ENCODE assay signal across 15 mouse cellular contexts in genomic region chr4:72914991-72915390, GRCm38 (mm10).
"Had no signal": no experiment of that assay in that cellular context is flagged by ENCODE, and none has a peak within 500 bp of the region (broad histone marks: within the 10 kb centered on the region; RNA-seq: fewer than 3 reads in every experiment).

No protein-coding gene starts in this region.

- H3K4me3 ChIP-seq: left cerebral cortex, adult 2 months; limb, embryonic 10.5 days; liver, embryonic 15.5 days; midbrain, embryonic 13.5 days; neural tube, embryonic 12.5 days had no signal

- DNase-seq: kidney, adult 8-10 months; kidney, postnatal 25 days; lung, adult 2 months; lung, postnatal 36 days; right cerebral cortex, adult 18-20 months; right cerebral cortex, postnatal 25 days; thymus, postnatal 25 days had no signal

- H3K36me3 ChIP-seq: limb, embryonic 10.5 days; liver, embryonic 15.5 days; midbrain, embryonic 13.5 days; neural tube, embryonic 12.5 days had no signal

- H3K27me3 ChIP-seq: liver, embryonic 15.5 days; midbrain, embryonic 13.5 days; neural tube, embryonic 12.5 days had no signal

- H3K9me3 ChIP-seq: limb, embryonic 10.5 days; liver, embryonic 15.5 days; midbrain, embryonic 13.5 days; neural tube, embryonic 12.5 days had no signal

- H3K9ac ChIP-seq: liver, embryonic 15.5 days; midbrain, embryonic 13.5 days; neural tube, embryonic 12.5 days had no signal

- H3K4me2 ChIP-seq: liver, embryonic 11.5 days; liver, embryonic 15.5 days; midbrain, embryonic 13.5 days; neural tube, embryonic 12.5 days had no signal

- H3K4me1 ChIP-seq: limb, embryonic 10.5 days; liver, embryonic 15.5 days; midbrain, embryonic 13.5 days; neural tube, embryonic 12.5 days had no signal

- ATAC-seq: lung, postnatal 0 days; midbrain, embryonic 13.5 days had no signal

- H3K27ac ChIP-seq: left cerebral cortex, adult 2 months; limb, embryonic 10.5 days; liver, embryonic 15.5 days; midbrain, embryonic 13.5 days; neural tube, embryonic 12.5 days; stomach, postnatal 0 days had no signal
